Mouse (Mus musculus): ENCODE measurements around the gene Abhd10.

DNA sequence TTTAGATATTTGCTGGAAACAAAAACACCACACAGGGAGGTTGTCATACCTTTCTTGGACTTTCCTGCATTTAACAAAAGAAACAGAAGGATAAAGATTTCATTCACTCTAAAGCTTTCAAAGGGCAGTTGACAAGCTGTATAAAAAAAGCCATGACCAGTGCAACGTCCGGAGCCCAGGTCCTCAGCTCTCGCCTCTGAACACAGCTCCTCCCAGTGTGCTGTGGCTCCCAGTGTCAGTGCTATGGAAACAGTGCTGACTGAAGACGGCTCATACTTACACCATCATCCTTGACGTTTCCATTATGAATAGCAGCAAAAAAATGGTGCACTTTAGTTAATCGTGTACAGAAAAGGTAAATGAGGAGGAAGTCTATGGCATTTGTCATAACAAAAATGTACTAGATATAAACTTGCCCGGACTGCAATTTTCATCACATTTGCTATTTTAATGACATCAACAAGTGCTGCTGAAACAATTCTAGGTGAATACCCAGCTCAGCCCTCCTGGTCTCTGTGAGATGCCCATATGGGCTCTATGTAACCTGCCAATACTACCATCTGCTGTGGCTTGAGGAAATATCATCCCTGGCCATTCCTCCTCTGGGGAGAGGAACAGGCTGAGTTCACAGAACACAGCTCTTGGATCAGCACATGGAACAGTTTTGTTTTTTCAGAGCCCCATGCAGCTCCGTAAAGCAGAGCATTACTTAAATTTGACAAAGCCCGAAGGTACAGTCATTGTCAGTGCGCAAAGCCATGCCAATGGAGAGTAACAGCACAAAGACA is 25.3 kb upstream of the Abhd10 start:
- TF ChIP-seq CTCF (IDR thresholded peaks at IDR 0.05; ENCODE audit: extremely low read depth, insufficient read length, insufficient replicate concordance, low read depth, low read length) (no peak), POLR2A (IDR thresholded peaks at IDR 0.05; ENCODE audit: low read depth, low read length) (no peak)

All from small intestine, adult 2 months (tissue).